Mouse (Mus musculus): ENCODE results near the gene Plscr2. TPM values are rescaled to one million over a fixed set of nuclear protein-coding genes. Genes with fewer than 3 reads are reported as not detected.

The Plscr2 gene
- polyA plus RNA-seq, 1 experiment: 7.1 TPM

GRCm38 (mm10) chr9:92293560-92294548, 18.5 kb downstream of the Plscr2 start:
- Histone ChIP-seq H3K36me3 (ENCODE audit: control insufficient read depth, insufficient read depth) (peaks cover 46% of the 10 kb centered on the region), H3K79me2 (ENCODE audit: control insufficient read depth, insufficient read depth) (no peaks in the 10 kb centered on the region), H3K27me3 (ENCODE audit: control insufficient read depth, insufficient read depth, insufficient read length) (no peaks in the 10 kb centered on the region), H3K4me3 (ENCODE audit: insufficient read depth, poor library complexity, severe bottlenecking) (no peak overlapping the region), H3K79me3 (ENCODE audit: low read depth) (no peaks in the 10 kb centered on the region), H3ac (ENCODE audit: control insufficient read depth, insufficient read length, low read depth) (no peak overlapping the region)
- TF ChIP-seq FOSL1 (IDR thresholded peaks at IDR 0.05; ENCODE audit: insufficient read depth, low read length, poor library complexity, severe bottlenecking) (no peak), MYOD1 (IDR thresholded peaks at IDR 0.05; ENCODE audit: control insufficient read depth, insufficient read length, low read depth) (no peak), MYOG (IDR thresholded peaks at IDR 0.05; ENCODE audit: control insufficient read depth, extremely low read depth, insufficient read length) (no peak), CEBPB (IDR thresholded peaks at IDR 0.05; ENCODE audit: low read depth) (no peak), CTCF (IDR thresholded peaks at IDR 0.05; ENCODE audit: control insufficient read depth, insufficient read depth, insufficient read length) (no peak), MAX (IDR thresholded peaks at IDR 0.05) (no peak), USF1 (IDR thresholded peaks at IDR 0.05; ENCODE audit: low read depth) (no peak)

GRCm38 (mm10) chr9:92298288-92298687, 22.9 kb downstream of the Plscr2 start:
- Histone ChIP-seq H3K79me3 (ENCODE audit: low read depth) (no peaks in the 10 kb centered on the region), H3K27me3 (ENCODE audit: control insufficient read depth, insufficient read depth, insufficient read length) (no peaks in the 10 kb centered on the region), H3K79me2 (ENCODE audit: control insufficient read depth, insufficient read depth) (no peaks in the 10 kb centered on the region), H3K4me3 (ENCODE audit: insufficient read depth, poor library complexity, severe bottlenecking) (no peak overlapping the region), H3ac (ENCODE audit: control insufficient read depth, insufficient read length, low read depth) (no peak overlapping the region), H3K36me3 (ENCODE audit: control insufficient read depth, insufficient read depth) (peaks cover 29% of the 10 kb centered on the region)
- TF ChIP-seq CEBPB (IDR thresholded peaks at IDR 0.05; ENCODE audit: low read depth) (no peak), MAX (IDR thresholded peaks at IDR 0.05) (no peak), MYOD1 (IDR thresholded peaks at IDR 0.05; ENCODE audit: control insufficient read depth, insufficient read length, low read depth) (no peak), USF1 (IDR thresholded peaks at IDR 0.05; ENCODE audit: low read depth) (no peak), MYOG (IDR thresholded peaks at IDR 0.05; ENCODE audit: control insufficient read depth, extremely low read depth, insufficient read length) (no peak), FOSL1 (IDR thresholded peaks at IDR 0.05; ENCODE audit: insufficient read depth, low read length, poor library complexity, severe bottlenecking) (no peak), CTCF (IDR thresholded peaks at IDR 0.05; ENCODE audit: control insufficient read depth, insufficient read depth, insufficient read length) (no peak)

- no peaks in the 10 kb centered on the region for H3K79me2 ChIP-seq (ENCODE audit: control insufficient read depth, insufficient read depth)
- H3K36me3 ChIP-seq (ENCODE audit: control insufficient read depth, insufficient read depth): peaks cover 12% of the 10 kb centered on the region
- TF ChIP-seq CEBPB (IDR thresholded peaks at IDR 0.05; ENCODE audit: low read depth) (no peak), FOSL1 (IDR thresholded peaks at IDR 0.05; ENCODE audit: insufficient read depth, low read length, poor library complexity, severe bottlenecking) (no peak), USF1 (IDR thresholded peaks at IDR 0.05; ENCODE audit: low read depth) (no peak), MYOD1 (IDR thresholded peaks at IDR 0.05; ENCODE audit: control insufficient read depth, insufficient read length, low read depth) (no peak), MYOG (IDR thresholded peaks at IDR 0.05; ENCODE audit: control insufficient read depth, extremely low read depth, insufficient read length) (no peak), CTCF (IDR thresholded peaks at IDR 0.05; ENCODE audit: control insufficient read depth, insufficient read depth, insufficient read length) (no peak), MAX (IDR thresholded peaks at IDR 0.05) (no peak)
Measured at GRCm38 (mm10) chr9:92301213-92301612, 25.8 kb downstream of the Plscr2 start.

GRCm38 (mm10) chr9:92305075-92305474, 29.7 kb downstream of the Plscr2 start:
- no peak overlapping the region for H3K4me3 ChIP-seq (ENCODE audit: insufficient read depth, poor library complexity, severe bottlenecking)
- H3K79me2 ChIP-seq (ENCODE audit: control insufficient read depth, insufficient read depth): no peaks in the 10 kb centered on the region
- no peak overlapping the region for H3ac ChIP-seq (ENCODE audit: control insufficient read depth, insufficient read length, low read depth)
- no peaks in the 10 kb centered on the region for H3K36me3 ChIP-seq (ENCODE audit: control insufficient read depth, insufficient read depth)
- H3K79me3 ChIP-seq (ENCODE audit: low read depth): no peaks in the 10 kb centered on the region
- H3K27me3 ChIP-seq (ENCODE audit: control insufficient read depth, insufficient read depth, insufficient read length): no peaks in the 10 kb centered on the region
- no peak for TF ChIP-seq CTCF (IDR thresholded peaks at IDR 0.05; ENCODE audit: control insufficient read depth, insufficient read depth, insufficient read length)
- no peak for TF ChIP-seq MYOG (IDR thresholded peaks at IDR 0.05; ENCODE audit: control insufficient read depth, extremely low read depth, insufficient read length)
- TF ChIP-seq MAX (IDR thresholded peaks at IDR 0.05): no peak
- no peak for TF ChIP-seq FOSL1 (IDR thresholded peaks at IDR 0.05; ENCODE audit: insufficient read depth, low read length, poor library complexity, severe bottlenecking)
- TF ChIP-seq USF1 (IDR thresholded peaks at IDR 0.05; ENCODE audit: low read depth): no peak
- TF ChIP-seq MYOD1 (IDR thresholded peaks at IDR 0.05; ENCODE audit: control insufficient read depth, insufficient read length, low read depth): no peak
- TF ChIP-seq CEBPB (IDR thresholded peaks at IDR 0.05; ENCODE audit: low read depth): no peak

More at GRCm38 (mm10) chr9:92301213-92301612, 25.8 kb downstream of the Plscr2 start:
- no peaks in the 10 kb centered on the region for H3K27me3 ChIP-seq (ENCODE audit: control insufficient read depth, insufficient read depth, insufficient read length)
- no peak overlapping the region for H3K4me3 ChIP-seq (ENCODE audit: insufficient read depth, poor library complexity, severe bottlenecking)
- no peaks in the 10 kb centered on the region for H3K79me3 ChIP-seq (ENCODE audit: low read depth)
- H3ac ChIP-seq (ENCODE audit: control insufficient read depth, insufficient read length, low read depth): no peak overlapping the region

- Histone ChIP-seq H3K79me2 (ENCODE audit: control insufficient read depth, insufficient read depth) (no peaks in the 10 kb centered on the region), H3K36me3 (ENCODE audit: control insufficient read depth, insufficient read depth) (no peaks in the 10 kb centered on the region), H3ac (ENCODE audit: control insufficient read depth, insufficient read length, low read depth) (no peak overlapping the region), H3K27me3 (ENCODE audit: control insufficient read depth, insufficient read depth, insufficient read length) (no peaks in the 10 kb centered on the region), H3K4me3 (ENCODE audit: insufficient read depth, poor library complexity, severe bottlenecking) (no peak overlapping the region), H3K79me3 (ENCODE audit: low read depth) (no peaks in the 10 kb centered on the region)
- no peak for TF ChIP-seq FOSL1 (IDR thresholded peaks at IDR 0.05; ENCODE audit: insufficient read depth, low read length, poor library complexity, severe bottlenecking)
- no peak for TF ChIP-seq MAX (IDR thresholded peaks at IDR 0.05)
- TF ChIP-seq CTCF (IDR thresholded peaks at IDR 0.05; ENCODE audit: control insufficient read depth, insufficient read depth, insufficient read length): no peak
- no peak for TF ChIP-seq CEBPB (IDR thresholded peaks at IDR 0.05; ENCODE audit: low read depth)
Measured at GRCm38 (mm10) chr9:92305620-92306220, 30.3 kb downstream of the Plscr2 start.
